Mouse (Mus musculus) spleen, embryonic (tissue): ENCODE data around the gene Mycbp2.

Experiments used
- CTCF ChIA-PET: fragments of 350-600 bp; sonication (Branson Sonifier 250); formaldehyde crosslinking; loops from one replicate; lab custom pipeline; 2022; lab: Charles Lee

Gene Mycbp2

GRCm38 (mm10) chr14:103109971-103110370, 236.6 kb downstream of the Mycbp2 start:
- CTCF ChIA-PET: no interaction called here

- CTCF ChIA-PET: no interaction called here
These were observed 240.3 kb downstream of the Mycbp2 start for GRCm38 (mm10) chr14:103106301-103106700.

- CTCF ChIA-PET: no interaction called here
These were observed 243.8 kb downstream of the Mycbp2 start for GRCm38 (mm10) chr14:103102731-103103335.

- CTCF ChIA-PET: no interaction called here
These were observed 244.4 kb downstream of the Mycbp2 start for GRCm38 (mm10) chr14:103102246-103102645.

- CTCF ChIA-PET: interaction anchor here (1.2 kb wide), 1 partner anchor 12 kb away, joined by 4 read pairs; no protein-coding TSS in a partner anchor
These were observed 245.4 kb downstream of the Mycbp2 start for GRCm38 (mm10) chr14:103101171-103101570.

GRCm38 (mm10) chr14:103100296-103100695, 246.3 kb downstream of the Mycbp2 start:
- CTCF ChIA-PET: interaction anchor here (1.2 kb wide), 1 partner anchor 12 kb away, joined by 4 read pairs; no protein-coding TSS in a partner anchor

GRCm38 (mm10) chr14:103099238-103099933, 247.2 kb downstream of the Mycbp2 start, which contains the start of gene Fbxl3:
Gene Fbxl3 (minus strand): TSS chr14:103099566.
- CTCF ChIA-PET: no interaction called here

GRCm38 (mm10) chr14:103098587-103099235, 247.9 kb downstream of the Mycbp2 start:
- CTCF ChIA-PET: interaction anchor here (0.6 kb wide), 1 partner anchor 440 kb away, joined by 3 read pairs; no protein-coding TSS in a partner anchor

GRCm38 (mm10) chr14:103098213-103098586, 248.4 kb downstream of the Mycbp2 start:
- CTCF ChIA-PET: interaction anchor here (0.5 to 0.6 kb wide), 2 partner anchors 441 to 548 kb away, joined by 3 read pairs; no protein-coding TSS in a partner anchor

GRCm38 (mm10) chr14:103096621-103097020, 250.0 kb downstream of the Mycbp2 start:
- CTCF ChIA-PET: no interaction called here

- CTCF ChIA-PET: no interaction called here
These were observed 250.8 kb downstream of the Mycbp2 start for GRCm38 (mm10) chr14:103095826-103096225.

- CTCF ChIA-PET: no interaction called here
These were observed 251.6 kb downstream of the Mycbp2 start for GRCm38 (mm10) chr14:103095036-103095435.

- CTCF ChIA-PET: no interaction called here
These were observed 252.9 kb downstream of the Mycbp2 start for GRCm38 (mm10) chr14:103093670-103094069.

GRCm38 (mm10) chr14:103093236-103093635, 253.4 kb downstream of the Mycbp2 start:
- CTCF ChIA-PET: no interaction called here

GRCm38 (mm10) chr14:103088624-103089023, 258.0 kb downstream of the Mycbp2 start:
- CTCF ChIA-PET: no interaction called here

- CTCF ChIA-PET: no interaction called here
These were observed 258.8 kb downstream of the Mycbp2 start for GRCm38 (mm10) chr14:103087846-103088245.

- CTCF ChIA-PET: interaction anchor here (0.6 kb wide), 1 partner anchor 1577 kb away, joined by 3 read pairs; no protein-coding TSS in a partner anchor
These were observed 259.8 kb downstream of the Mycbp2 start for GRCm38 (mm10) chr14:103086671-103087324.

GRCm38 (mm10) chr14:103085840-103086533, 260.6 kb downstream of the Mycbp2 start:
- CTCF ChIA-PET: interaction anchor here (0.6 kb wide), 1 partner anchor 1576 kb away, joined by 3 read pairs; no protein-coding TSS in a partner anchor

GRCm38 (mm10) chr14:103079209-103079977, 267.2 kb downstream of the Mycbp2 start:
- CTCF ChIA-PET: no interaction called here
